Mouse (Mus musculus): ENCODE results near the gene Sult2a1.
"Not testable (repeated sequence)": the region's sequence is repeated elsewhere in the genome, so short reads cannot be mapped to it uniquely, and the experiment has no call there.

The Sult2a1 gene

DNA sequence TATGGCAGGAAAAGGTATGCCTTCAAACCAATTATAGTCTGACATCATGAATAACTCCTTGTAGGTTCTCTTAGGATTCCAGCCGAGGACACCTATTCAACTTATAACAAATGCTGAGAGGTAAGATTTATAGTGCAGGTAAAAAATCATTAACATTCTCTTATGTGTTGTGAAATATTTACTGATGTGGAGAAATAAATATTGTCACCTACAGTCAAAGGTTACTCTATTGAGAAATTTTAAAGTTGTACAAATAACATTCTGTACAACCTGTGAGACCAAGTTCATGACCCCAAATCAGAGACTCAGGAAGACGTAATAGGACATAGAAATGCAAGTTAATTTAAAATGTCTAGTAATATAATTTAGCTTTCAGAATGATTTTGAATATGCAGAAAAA lies at the start of gene Sult2a1:
Sult2a1 (minus strand) TSS at position 101 of the 400 bp plus-strand sequence.
- not testable (repeated sequence) for DNase-seq (ENCODE audit: low spot score in 2 of 2)

- DNase-seq (ENCODE audit: low spot score in 2 of 2) = no peak
Measured at GRCm38 (mm10) chr7:13813913-13814312, 23.3 kb downstream of the Sult2a1 start.
